Mouse (Mus musculus) mammary gland, adult 2 months (tissue): ENCODE data around the gene Draxin. TPM values are rescaled to one million over a fixed set of nuclear protein-coding genes. Genes with fewer than 3 reads are reported as not detected.

Experiments
- polyA plus RNA-seq: library from polyadenylated mRNA; depleted of rRNA; stranded (reverse); fragments of >200 nt; gene quantifications from 2 replicates; pipeline ENCODE4 v1.2.3, GENCODE M21; 2012; ENCODE audit warnings: low replicate concordance; rRNA removed

Gene Draxin
- 0.83 and 1.0 TPM in 2 replicates for polyA plus RNA-seq

DNA sequence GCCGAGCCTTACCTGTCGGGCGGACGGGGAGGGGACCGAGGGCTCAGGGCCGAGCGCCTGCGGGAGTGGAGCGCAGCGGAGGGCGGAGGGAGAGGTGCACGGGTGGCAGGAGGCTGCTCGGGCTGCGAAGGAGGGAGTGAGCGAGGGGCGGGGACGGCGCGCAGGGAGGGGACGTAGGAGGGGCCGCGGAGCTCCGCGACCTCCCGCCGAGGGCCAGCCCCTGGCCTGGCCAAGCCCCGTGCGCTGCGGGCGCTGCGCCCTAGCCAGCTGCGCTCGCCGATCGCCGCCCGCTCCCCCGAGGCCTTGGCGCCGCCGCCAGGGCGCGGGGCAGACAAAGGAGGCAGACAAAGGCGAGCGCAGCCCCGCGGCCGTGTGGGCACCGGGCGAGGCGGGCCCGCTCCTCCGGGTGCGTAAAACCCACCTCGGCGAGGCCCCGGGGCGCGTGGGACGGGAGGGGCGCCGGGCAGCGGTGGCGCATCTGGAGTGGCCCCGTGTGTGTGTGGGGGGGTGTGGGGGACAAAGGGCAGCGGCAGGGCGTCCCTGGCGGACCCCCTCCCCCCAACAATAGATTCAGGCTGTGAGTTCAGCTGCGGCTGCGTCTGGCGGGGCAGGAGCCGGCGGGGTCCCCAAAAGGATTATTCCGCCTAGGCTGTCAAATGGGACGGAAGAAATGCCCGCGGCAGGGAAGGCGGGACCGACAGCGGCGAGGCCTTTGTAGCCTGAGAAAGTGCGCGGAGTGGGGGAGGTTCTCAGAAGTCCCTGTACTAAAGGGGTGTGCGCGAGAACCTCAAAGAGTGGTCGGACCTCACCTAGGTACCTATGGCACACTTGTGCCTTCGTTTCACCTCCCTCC lies at the start of gene Draxin:
Gene Draxin (minus strand): TSS at position 138 of the 853 bp plus-strand sequence.

GRCm38 (mm10) chr4:148160436-148161390 lies 30.2 kb upstream of the Draxin start, which contains the start of the genes Fbxo44 and Fbxo2:
Fbxo44 (minus strand) TSS chr4:148160482.
Fbxo2 (plus strand) TSS chr4:148160621.

DNA sequence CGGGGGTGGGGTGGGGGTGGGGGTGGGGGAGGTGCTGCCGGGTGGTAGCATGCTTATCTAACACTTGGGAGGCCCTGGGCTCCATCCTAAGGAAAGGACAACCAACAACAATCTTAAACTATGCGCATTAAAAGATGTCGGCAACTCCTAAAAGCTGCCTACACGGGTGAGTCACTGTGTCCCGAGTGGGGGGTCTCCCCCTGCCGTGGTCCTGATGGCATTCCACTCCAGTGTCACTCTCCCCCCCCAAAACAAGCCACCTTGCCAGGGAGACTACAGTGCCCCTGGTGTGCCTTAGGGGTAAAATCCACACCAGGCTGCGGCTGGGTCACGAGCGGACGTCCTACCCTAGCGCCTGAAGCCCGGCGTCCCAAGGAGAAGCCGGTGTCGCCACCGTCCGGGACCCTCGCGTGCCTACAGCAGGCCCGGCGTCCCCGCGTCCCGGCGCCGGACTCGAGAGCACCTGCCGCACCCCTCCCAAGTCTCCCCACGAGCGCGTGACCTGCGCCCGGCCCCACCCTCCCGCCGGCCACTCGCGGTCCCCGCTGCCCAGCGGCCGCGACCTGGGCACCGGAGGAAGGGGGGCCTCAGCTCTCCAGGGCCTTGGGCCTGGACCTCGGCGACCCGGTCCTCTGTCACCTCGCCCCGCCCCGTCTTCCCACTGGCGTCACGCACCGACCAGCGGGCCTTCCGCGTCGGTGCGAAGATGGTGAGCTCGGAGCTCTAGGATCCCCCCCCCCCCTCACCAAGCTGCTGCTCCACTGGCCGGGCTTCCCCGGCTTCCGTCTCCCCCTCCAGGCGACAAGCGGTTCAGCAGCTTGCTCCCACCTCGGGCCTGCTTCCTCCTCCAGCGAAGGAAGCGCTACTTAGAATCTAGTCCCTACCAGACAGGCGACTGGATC lies 21.0 kb upstream of the Draxin start, which contains the start of gene Fbxo6:
Gene Fbxo6 (minus strand): TSS at position 874 of the 902 bp plus-strand sequence.

DNA sequence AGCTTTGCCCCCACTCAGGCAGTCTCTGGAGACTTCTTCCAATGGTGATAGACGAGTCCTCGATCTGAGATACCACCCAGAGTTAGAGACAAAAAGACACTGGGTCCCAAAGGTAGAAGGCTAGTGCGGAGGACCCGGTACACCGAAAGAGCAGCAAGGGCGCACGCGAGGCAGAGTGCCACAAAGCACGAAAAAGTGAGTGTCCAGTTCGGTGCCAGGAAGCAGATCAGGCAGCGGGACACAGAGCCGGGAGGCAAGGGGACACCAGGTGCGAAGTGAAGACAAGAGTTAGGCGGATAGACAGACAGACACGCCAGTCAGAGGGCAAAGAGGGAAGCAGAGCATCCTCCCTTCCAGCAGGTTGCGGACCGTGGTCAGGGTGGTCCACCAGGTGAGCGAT lies 365 bp downstream of the Draxin start, which contains the start of gene Mad2l2:
Gene Mad2l2 (plus strand): TSS at position 252 of the 400 bp plus-strand sequence.

GRCm38 (mm10) chr4:148087907-148088527 lies 42.5 kb downstream of the Draxin start, which contains the start of gene Agtrap:
Agtrap (minus strand) TSS chr4:148088031.

Other genes with a start within 250 kb of the Draxin start
- 74.2 and 141 TPM in 2 replicates for gene Mfn2, start 226.0 kb downstream of the Draxin start, polyA plus RNA-seq
- gene Plod1, start 193.9 kb downstream of the Draxin start, polyA plus RNA-seq = 60.1 and 68.0 TPM in 2 replicates
- 63.6 and 123 TPM in 2 replicates for gene 2510039O18Rik, start 189.8 kb downstream of the Draxin start, polyA plus RNA-seq
- gene Nppb, start 144.9 kb downstream of the Draxin start, polyA plus RNA-seq = not detected in 2 replicates
- 0.19 TPM in 1 of 2 replicates, not detected in the other for gene Nppa, start 130.0 kb downstream of the Draxin start, polyA plus RNA-seq
- gene Clcn6, start 91.9 kb downstream of the Draxin start, polyA plus RNA-seq = 13.0 and 18.4 TPM in 2 replicates
- gene Mthfr, start 91.6 kb downstream of the Draxin start, polyA plus RNA-seq = 34.8 and 35.4 TPM in 2 replicates
- gene Agtrap, start 42.7 kb downstream of the Draxin start, polyA plus RNA-seq = 36.2 and 43.3 TPM in 2 replicates
- 38.2 and 46.3 TPM in 2 replicates for gene Mad2l2, start 314 bp downstream of the Draxin start, polyA plus RNA-seq
- 77.4 and 85.2 TPM in 2 replicates for gene Fbxo6, start 21.4 kb upstream of the Draxin start, polyA plus RNA-seq
- gene Fbxo44, start 29.8 kb upstream of the Draxin start, polyA plus RNA-seq = 12.3 and 15.3 TPM in 2 replicates
- gene Fbxo2, start 29.9 kb upstream of the Draxin start, polyA plus RNA-seq = 1.2 and 1.7 TPM in 2 replicates
- 0.16 and 0.27 TPM in 2 replicates for gene Disp3, start 157.3 kb upstream of the Draxin start, polyA plus RNA-seq